12 mouse cellular contexts compared by ENCODE assay signal in the genomic region with DNA sequence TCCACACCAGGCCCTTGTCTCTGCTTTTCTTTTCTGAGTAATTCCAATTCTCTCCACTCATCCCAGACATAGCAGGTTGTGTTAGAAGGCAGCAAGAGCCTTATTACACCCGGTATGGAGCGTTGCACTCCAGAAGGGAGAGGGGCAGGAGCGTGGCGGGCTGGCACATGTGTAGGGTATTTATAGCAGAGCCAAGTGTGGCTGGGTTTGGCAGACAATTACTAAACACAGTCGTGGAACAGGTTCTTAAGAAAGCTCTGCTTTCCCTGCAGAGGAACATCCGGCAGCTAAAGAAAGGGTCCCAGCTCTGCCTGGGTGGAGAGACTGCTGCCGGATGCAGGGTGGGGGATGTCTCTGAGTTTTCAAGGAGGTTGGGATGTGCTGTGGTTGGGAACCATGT. TPM values are rescaled to one million over a fixed set of nuclear protein-coding genes. Genes with fewer than 3 reads are reported as not detected.
DNase-seq lines count a peak whose midpoint lies in the region; ATAC-seq and TF ChIP-seq lines count a peak whose summit lies in the region.
"Had no signal": no experiment of that assay in that cellular context is flagged by ENCODE, and none has a peak within 500 bp of the region (broad histone marks: within the 10 kb centered on the region; RNA-seq: fewer than 3 reads in every experiment).

No protein-coding gene starts in this region.

- peaks cover 30% of the 10 kb centered on the region for H3K4me1 ChIP-seq in heart, embryonic 13.5 days
- H3K4me1 ChIP-seq in heart, embryonic 11.5 days (ENCODE audit: control insufficient read depth, insufficient read depth, low read length), result 0 out of 2 replicates have a peak, but pooled peaks cover 6% of the 10 kb centered on the region
- peaks cover 12% of the 10 kb centered on the region for H3K4me1 ChIP-seq in kidney, embryonic 15.5 days
- peaks cover 7% of the 10 kb centered on the region; the same call in 1 of the 2 replicates for H3K4me1 ChIP-seq in midbrain, embryonic 10.5 days

- H3K36me3 ChIP-seq in heart, embryonic 13.5 days, result no peaks in the 10 kb centered on the region
- no peaks in the 10 kb centered on the region for H3K36me3 ChIP-seq in heart, embryonic 11.5 days (ENCODE audit: control insufficient read depth, insufficient read depth, low read length)
- no peaks in the 10 kb centered on the region for H3K36me3 ChIP-seq in myocyte (ENCODE audit: control insufficient read depth, insufficient read depth)
- H3K36me3 ChIP-seq in kidney, embryonic 15.5 days, result no peaks in the 10 kb centered on the region
- no peaks in the 10 kb centered on the region for H3K36me3 ChIP-seq in midbrain, embryonic 10.5 days
- H3K36me3 ChIP-seq: embryonic facial prominence, embryonic 12.5 days had no signal

- TF ChIP-seq CTCF in brain, embryonic 14.5 days (IDR thresholded peaks at IDR 0.05; ENCODE audit: borderline replicate concordance, extremely low read depth, insufficient read depth, insufficient read length), result no peak

- no peak overlapping the region for H3K4me3 ChIP-seq in heart, embryonic 13.5 days
- H3K4me3 ChIP-seq in heart, embryonic 11.5 days (ENCODE audit: low read depth, low read length), result no peak overlapping the region
- H3K4me3 ChIP-seq in myocyte, result no peak overlapping the region
- H3K4me3 ChIP-seq in kidney, embryonic 15.5 days (replicated peaks), result no peak overlapping the region
- H3K4me3 ChIP-seq in midbrain, embryonic 10.5 days, result no peak overlapping the region
- H3K4me3 ChIP-seq: embryonic facial prominence, embryonic 12.5 days had no signal

- peak; percentile 73 for DNase-seq in brain, embryonic 14.5 days (ENCODE audit: low read depth)
- DNase-seq in frontal cortex, postnatal 36 days (ENCODE audit: low spot score in 2 of 2), result peak; percentile 57 to 85
- DNase-seq in adrenal gland, adult 8-10 months, result no peak
- DNase-seq in midbrain, embryonic 10.5 days (ENCODE audit: low spot score), result no peak

- H3K4me2 ChIP-seq in heart, embryonic 13.5 days, result peak overlapping the region; percentile 48
- no peak overlapping the region for H3K4me2 ChIP-seq in heart, embryonic 11.5 days
- peak overlapping the region; percentile 27 for H3K4me2 ChIP-seq in myocyte (ENCODE audit: low read depth)
- no peak overlapping the region for H3K4me2 ChIP-seq in kidney, embryonic 15.5 days
- H3K4me2 ChIP-seq: embryonic facial prominence, embryonic 12.5 days had no signal

- no peak for ATAC-seq in heart, embryonic 13.5 days (ENCODE audit: extremely low read depth, insufficient number of reproducible peaks, low FRiP score, low TSS enrichment)
- no peak for ATAC-seq in heart, embryonic 11.5 days (replicated peaks; ENCODE audit: insufficient number of reproducible peaks, low FRiP score, low TSS enrichment)
- no peak for ATAC-seq in kidney, embryonic 15.5 days (replicated peaks; ENCODE audit: low FRiP score)
- ATAC-seq: CD4-positive, CD25-positive, alpha-beta regulatory T cell, adult 4 months had no signal

- H3K27ac ChIP-seq in heart, embryonic 13.5 days (replicated peaks), result peak overlapping the region; percentile 73
- H3K27ac ChIP-seq in heart, embryonic 11.5 days (ENCODE audit: low read depth, low read length), result no peak overlapping the region
- H3K27ac ChIP-seq in kidney, embryonic 15.5 days, result no peak overlapping the region
- H3K27ac ChIP-seq in midbrain, embryonic 10.5 days (replicated peaks), result no peak overlapping the region
- H3K27ac ChIP-seq: embryonic facial prominence, embryonic 12.5 days; kidney, postnatal 0 days; liver, embryonic 14.5 days had no signal

- H3K27me3 ChIP-seq in heart, embryonic 13.5 days (replicated peaks), result no peaks in the 10 kb centered on the region
- no peaks in the 10 kb centered on the region for H3K27me3 ChIP-seq in heart, embryonic 11.5 days (ENCODE audit: control insufficient read depth, insufficient read depth, low read length)
- H3K27me3 ChIP-seq in myocyte (ENCODE audit: control insufficient read depth, insufficient read depth, insufficient read length), result no peaks in the 10 kb centered on the region
- no peaks in the 10 kb centered on the region for H3K27me3 ChIP-seq in kidney, embryonic 15.5 days
- no peaks in the 10 kb centered on the region for H3K27me3 ChIP-seq in midbrain, embryonic 10.5 days (ENCODE audit: low read depth, poor library complexity, severe bottlenecking)
- H3K27me3 ChIP-seq: embryonic facial prominence, embryonic 12.5 days had no signal

- no peaks in the 10 kb centered on the region for H3K79me2 ChIP-seq in myocyte (ENCODE audit: control insufficient read depth, insufficient read depth)

- H3K9me3 ChIP-seq in heart, embryonic 13.5 days, result no peaks in the 10 kb centered on the region
- H3K9me3 ChIP-seq in heart, embryonic 11.5 days (replicated peaks; ENCODE audit: control insufficient read depth, low read length), result no peaks in the 10 kb centered on the region
- no peaks in the 10 kb centered on the region for H3K9me3 ChIP-seq in kidney, embryonic 15.5 days (replicated peaks)
- H3K9me3 ChIP-seq in midbrain, embryonic 10.5 days (replicated peaks), result no peaks in the 10 kb centered on the region
- H3K9me3 ChIP-seq: embryonic facial prominence, embryonic 12.5 days had no signal

- no peak overlapping the region for H3K9ac ChIP-seq in heart, embryonic 13.5 days
- no peak overlapping the region for H3K9ac ChIP-seq in heart, embryonic 11.5 days (ENCODE audit: low read depth, low read length)
- H3K9ac ChIP-seq in kidney, embryonic 15.5 days, result no peak overlapping the region
- H3K9ac ChIP-seq: embryonic facial prominence, embryonic 12.5 days; liver, embryonic 14.5 days had no signal

- 38% methylated on average over 7 of the region's 7 CpGs for WGBS in heart, embryonic 13.5 days
- whole genome bisulfite sequencing in heart, embryonic 11.5 days (ENCODE audit: insufficient replicate concordance), result 41% methylated on average over 7 of the region's 7 CpGs
- WGBS in kidney, embryonic 15.5 days, result 68% methylated on average over 7 of the region's 7 CpGs
- WGBS in midbrain, embryonic 10.5 days, result 83% methylated on average over 7 of the region's 7 CpGs

- H3ac ChIP-seq in myocyte (ENCODE audit: control insufficient read depth, insufficient read length), result no peak overlapping the region

- TF ChIP-seq POLR2A in brain, embryonic 14.5 days (IDR thresholded peaks at IDR 0.05; ENCODE audit: borderline replicate concordance, extremely low read depth, insufficient read depth, insufficient read length, poor library complexity, severe bottlenecking), result no peak
- TF ChIP-seq POLR2A in myocyte (IDR thresholded peaks at IDR 0.05; ENCODE audit: insufficient read length, low read depth), result no peak

TF ChIP-seq in myocyte, 11 proteins besides CTCF, POLR2A, EP300 and RAD21:
- TF ChIP-seq SRF (IDR thresholded peaks at IDR 0.05; ENCODE audit: control insufficient read depth, insufficient read length, low read depth) (no peak), MYOG (IDR thresholded peaks at IDR 0.05; ENCODE audit: control insufficient read depth in 1 of 3, insufficient read depth in 1 of 3, insufficient read length in 2 of 3, low read depth in 2 of 3) (peak in 2 of 3 experiments; percentile 15 to 66), POLR2AphosphoS2 (IDR thresholded peaks at IDR 0.05; ENCODE audit: insufficient read length, low read depth) (no peak), MYOD1 (IDR thresholded peaks at IDR 0.05; ENCODE audit: control insufficient read depth in 1 of 3, insufficient read length in 2 of 3, low read depth in 2 of 3) (peak in 1 of 3 experiments; percentile 22), CEBPB (IDR thresholded peaks at IDR 0.05; ENCODE audit: insufficient read depth, poor library complexity, severe bottlenecking) (no peak)

RNA-seq across cellular contexts. Expression of gene Sema4c, which starts 48.8 kb away (rescaled TPM):
- polyA plus RNA-seq in heart, embryonic 13.5 days (2015; fragmentation: Nextera tagmentation; extraction: Ambion mirVana), result 10.0 and 10.2 TPM in 2 replicates
- 0.96 and 2.1 TPM in 2 replicates for polyA plus RNA-seq in heart, embryonic 11.5 days (2014; fragmentation: Nextera tagmentation; extraction: Ambion mirVana)
- polyA plus RNA-seq in brain, embryonic 14.5 days (2012; rRNA removed), result 64.2 and 66.1 TPM in 2 replicates
- 30.7 TPM for polyA plus RNA-seq in myocyte (2012; fragmentation: generic; extraction: Trizol)
- polyA plus RNA-seq in kidney, embryonic 15.5 days (2015; fragmentation: Nextera tagmentation; extraction: Ambion mirVana), result 19.3 and 23.3 TPM in 2 replicates
- 10 to 100 TPM; 16.6 to 28.0 (median 23.4) TPM for total RNA-seq in adrenal gland, adult 8-10 months (2022)
- 20.8 and 26.3 TPM in 2 replicates for polyA plus RNA-seq in midbrain, embryonic 10.5 days (2016; fragmentation: Nextera tagmentation; extraction: Ambion mirVana)

RNA-seq across cellular contexts. Expression of gene Ankrd39, which starts 59.7 kb away (rescaled TPM):
- 23.6 and 27.2 TPM in 2 replicates for polyA plus RNA-seq in heart, embryonic 13.5 days (2015; fragmentation: Nextera tagmentation; extraction: Ambion mirVana)
- 19.9 and 25.1 TPM in 2 replicates for polyA plus RNA-seq in heart, embryonic 11.5 days (2014; fragmentation: Nextera tagmentation; extraction: Ambion mirVana)
- polyA plus RNA-seq in brain, embryonic 14.5 days (2012; rRNA removed), result 20.7 and 24.1 TPM in 2 replicates
- polyA plus RNA-seq in myocyte (2012; fragmentation: generic; extraction: Trizol), result 17.9 TPM
- 26.2 and 26.3 TPM in 2 replicates for polyA plus RNA-seq in kidney, embryonic 15.5 days (2015; fragmentation: Nextera tagmentation; extraction: Ambion mirVana)
- total RNA-seq in adrenal gland, adult 8-10 months (2022), result 10 to 100 TPM; 15.4 to 26.8 (median 18.7) TPM
- 17.8 and 21.2 TPM in 2 replicates for polyA plus RNA-seq in midbrain, embryonic 10.5 days (2016; fragmentation: Nextera tagmentation; extraction: Ambion mirVana)

Comparison
In these comparisons a context has a peak if more than half of its experiments do, and no peak if none do; other contexts are left out.
1. H3K4me2 ChIP-seq: peak in heart, embryonic 13.5 days (single experiment) and myocyte (single experiment); none in heart, embryonic 11.5 days (single experiment) and kidney, embryonic 15.5 days (single experiment).
2. DNase-seq: peak in brain, embryonic 14.5 days (single experiment) and frontal cortex, postnatal 36 days (2 of 2); none in adrenal gland, adult 8-10 months (single experiment) and midbrain, embryonic 10.5 days (single experiment).